Mouse (Mus musculus) spleen, adult 2 months (tissue): Measurements from ENCODE around the gene Isyna1.

ENCODE experiments used
- CTCF ChIP-seq: fragments of 200-500 bp; IDR thresholded peaks from 2 replicates; pipeline ENCODE4 v1.5.1; 2011; ENCODE audit warnings: mild to moderate bottlenecking, inconsistent platforms; ENCODE audit not compliant: insufficient read depth, insufficient read length, insufficient replicate concordance; ENCODE audit errors: extremely low read depth
- POLR2A ChIP-seq: fragments of 200-500 bp; IDR thresholded peaks from 2 replicates; pipeline ENCODE4 v1.6.1; 2011; ENCODE audit warnings: low read depth, low read length, inconsistent platforms

DNA sequence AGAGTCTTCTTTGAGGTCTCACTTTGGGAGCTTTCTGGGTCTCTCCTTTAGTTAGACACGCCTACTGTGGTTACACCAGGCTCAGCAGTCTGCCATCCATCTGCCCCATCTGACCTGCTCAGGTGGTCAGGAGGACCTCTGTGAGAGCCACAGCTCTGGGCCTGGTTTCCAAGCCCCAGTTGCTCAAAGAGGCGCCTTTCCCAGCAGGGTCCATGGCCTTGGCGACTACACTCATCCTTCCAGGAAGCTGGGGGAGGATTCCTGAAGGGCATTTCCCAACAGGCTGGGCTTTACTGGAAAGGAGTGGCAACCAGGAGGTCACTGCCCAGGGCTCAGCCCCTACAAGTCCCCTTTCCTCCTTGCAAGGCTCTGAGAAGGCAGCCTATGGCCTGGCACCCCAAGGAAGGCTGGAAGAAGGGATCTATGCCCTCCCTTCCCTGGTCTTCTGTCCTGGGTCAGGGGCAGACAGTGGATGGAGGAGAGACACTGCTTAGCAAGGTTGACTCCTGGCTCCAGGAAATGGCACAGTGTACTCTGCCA is 29.4 kb upstream of the Isyna1 start:
- TF ChIP-seq POLR2A (no peak), CTCF (no peak)
